Mouse (Mus musculus): ENCODE measurements around the gene Spg21.

Spg21 gene

DNA sequence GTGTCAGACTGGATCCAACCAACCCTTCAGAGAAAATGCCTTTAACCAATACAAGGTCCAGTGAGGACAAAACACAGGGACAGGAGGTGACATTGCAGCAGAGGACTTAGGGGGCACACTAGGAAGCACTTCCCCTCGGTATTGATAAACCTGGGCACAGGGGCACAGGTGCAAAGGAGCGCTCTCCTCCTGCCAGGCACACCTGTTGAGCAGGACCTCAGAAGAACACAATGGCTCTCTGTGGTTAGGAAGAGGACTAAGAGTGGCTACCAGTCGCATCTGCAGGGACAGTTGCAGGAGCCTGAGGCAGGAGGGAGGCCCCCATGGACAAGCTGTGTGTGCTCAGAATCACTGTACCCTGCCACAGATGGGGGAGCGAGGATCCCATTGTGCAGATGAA lies 75.7 kb downstream of the Spg21 start:
- no peak for DNase-seq
